Mouse (Mus musculus) heart, adult 9 months (tissue): ENCODE results near the gene Bod1l.

Source experiments
- DNase-seq, 2 experiments: peaks; one replicate each; pipeline ENCODE4 v3.0.0; 2022; ENCODE audit warnings: low spot score in 2 of 2

Bod1l gene

GRCm38 (mm10) chr5:41758671-41759639, 85.2 kb downstream of the Bod1l start:
- DNase-seq, result no peak

GRCm38 (mm10) chr5:41757338-41757737, 86.8 kb downstream of the Bod1l start:
- no peak for DNase-seq

GRCm38 (mm10) chr5:41756396-41756795, 87.7 kb downstream of the Bod1l start:
- DNase-seq, result no peak

- no peak for DNase-seq
Measured at GRCm38 (mm10) chr5:41755373-41755960, 88.6 kb downstream of the Bod1l start.

GRCm38 (mm10) chr5:41754836-41755235, 89.3 kb downstream of the Bod1l start:
- no peak for DNase-seq

GRCm38 (mm10) chr5:41754226-41754775, 89.8 kb downstream of the Bod1l start:
- no peak for DNase-seq

GRCm38 (mm10) chr5:41752721-41753120, 91.4 kb downstream of the Bod1l start:
- no peak for DNase-seq

- DNase-seq, result no peak
Measured at GRCm38 (mm10) chr5:41744898-41745780, 99.0 kb downstream of the Bod1l start.

GRCm38 (mm10) chr5:41744234-41744633, 99.9 kb downstream of the Bod1l start:
- no peak for DNase-seq

GRCm38 (mm10) chr5:41738817-41739216, 105.3 kb downstream of the Bod1l start:
- DNase-seq, result no peak
